Mouse (Mus musculus): ENCODE data around the gene Tssk3. TPM values are rescaled to one million over a fixed set of nuclear protein-coding genes. Genes with fewer than 3 reads are reported as not detected.

Tssk3 gene
- polyA plus RNA-seq, 1 experiment = 267 TPM

GRCm38 (mm10) chr4:129450851-129451250 lies 40.0 kb downstream of the Tssk3 start:
- Histone ChIP-seq H3K4me3 (ENCODE audit: control insufficient read depth, low read depth, low read length) (no peak overlapping the region), H3K27me3 (ENCODE audit: control insufficient read depth, insufficient read depth, low read length) (no peaks in the 10 kb centered on the region), H3K27ac (ENCODE audit: control insufficient read depth, insufficient read depth, low read depth, low read length) (no peak overlapping the region), H3K36me3 (ENCODE audit: control insufficient read depth, insufficient read depth, low read length) (no peaks in the 10 kb centered on the region), H3K4me1 (ENCODE audit: control insufficient read depth, insufficient read depth, low read length) (peaks cover 4% of the 10 kb centered on the region)
- TF ChIP-seq CTCF (IDR thresholded peaks at IDR 0.05; ENCODE audit: control insufficient read depth, insufficient read depth, insufficient replicate concordance, low read depth, low read length) (no peak), POLR2A (IDR thresholded peaks at IDR 0.05; ENCODE audit: control insufficient read depth, low read depth, low read length) (no peak)

GRCm38 (mm10) chr4:129448713-129449112 lies 42.1 kb downstream of the Tssk3 start:
- Histone ChIP-seq H3K27ac (ENCODE audit: control insufficient read depth, insufficient read depth, low read depth, low read length) (no peak overlapping the region), H3K27me3 (ENCODE audit: control insufficient read depth, insufficient read depth, low read length) (no peaks in the 10 kb centered on the region), H3K4me3 (ENCODE audit: control insufficient read depth, low read depth, low read length) (no peak overlapping the region), H3K36me3 (ENCODE audit: control insufficient read depth, insufficient read depth, low read length) (no peaks in the 10 kb centered on the region), H3K4me1 (ENCODE audit: control insufficient read depth, insufficient read depth, low read length) (no peaks in the 10 kb centered on the region)
- TF ChIP-seq POLR2A (IDR thresholded peaks at IDR 0.05; ENCODE audit: control insufficient read depth, low read depth, low read length) (no peak), CTCF (IDR thresholded peaks at IDR 0.05; ENCODE audit: control insufficient read depth, insufficient read depth, insufficient replicate concordance, low read depth, low read length) (no peak)

GRCm38 (mm10) chr4:129447778-129448563 lies 42.9 kb downstream of the Tssk3 start:
- Histone ChIP-seq H3K27ac (ENCODE audit: control insufficient read depth, insufficient read depth, low read depth, low read length) (peak overlapping the region; percentile 27), H3K27me3 (ENCODE audit: control insufficient read depth, insufficient read depth, low read length) (no peaks in the 10 kb centered on the region), H3K4me3 (ENCODE audit: control insufficient read depth, low read depth, low read length) (no peak overlapping the region), H3K36me3 (ENCODE audit: control insufficient read depth, insufficient read depth, low read length) (no peaks in the 10 kb centered on the region), H3K4me1 (ENCODE audit: control insufficient read depth, insufficient read depth, low read length) (peaks cover under 1% of the 10 kb centered on the region)
- TF ChIP-seq POLR2A (IDR thresholded peaks at IDR 0.05; ENCODE audit: control insufficient read depth, low read depth, low read length) (no peak), CTCF (IDR thresholded peaks at IDR 0.05; ENCODE audit: control insufficient read depth, insufficient read depth, insufficient replicate concordance, low read depth, low read length) (no peak)

- no peaks in the 10 kb centered on the region for H3K36me3 ChIP-seq (ENCODE audit: control insufficient read depth, insufficient read depth, low read length)
- TF ChIP-seq POLR2A (IDR thresholded peaks at IDR 0.05; ENCODE audit: control insufficient read depth, low read depth, low read length) (no peak), CTCF (IDR thresholded peaks at IDR 0.05; ENCODE audit: control insufficient read depth, insufficient read depth, insufficient replicate concordance, low read depth, low read length) (no peak)
- H3K4me3 ChIP-seq (ENCODE audit: control insufficient read depth, low read depth, low read length) = no peak overlapping the region
- H3K4me1 ChIP-seq (ENCODE audit: control insufficient read depth, insufficient read depth, low read length) = peaks cover 4% of the 10 kb centered on the region
- peak overlapping the region; percentile 27 for H3K27ac ChIP-seq (ENCODE audit: control insufficient read depth, insufficient read depth, low read depth, low read length)
- H3K27me3 ChIP-seq (ENCODE audit: control insufficient read depth, insufficient read depth, low read length) = no peaks in the 10 kb centered on the region
These were observed 43.5 kb downstream of the Tssk3 start for GRCm38 (mm10) chr4:129447360-129447759.

GRCm38 (mm10) chr4:129441145-129441544 lies 49.7 kb downstream of the Tssk3 start:
- H3K27me3 ChIP-seq (ENCODE audit: control insufficient read depth, insufficient read depth, low read length) = no peaks in the 10 kb centered on the region
- no peak overlapping the region for H3K4me3 ChIP-seq (ENCODE audit: control insufficient read depth, low read depth, low read length)
- H3K36me3 ChIP-seq (ENCODE audit: control insufficient read depth, insufficient read depth, low read length) = no peaks in the 10 kb centered on the region
- no peak overlapping the region for H3K27ac ChIP-seq (ENCODE audit: control insufficient read depth, insufficient read depth, low read depth, low read length)
- peaks cover 7% of the 10 kb centered on the region for H3K4me1 ChIP-seq (ENCODE audit: control insufficient read depth, insufficient read depth, low read length)
- no peak for TF ChIP-seq POLR2A (IDR thresholded peaks at IDR 0.05; ENCODE audit: control insufficient read depth, low read depth, low read length)
- no peak for TF ChIP-seq CTCF (IDR thresholded peaks at IDR 0.05; ENCODE audit: control insufficient read depth, insufficient read depth, insufficient replicate concordance, low read depth, low read length)

GRCm38 (mm10) chr4:129440340-129441063 lies 50.3 kb downstream of the Tssk3 start, which contains the start of gene Zbtb8b:
Gene Zbtb8b, minus strand, starts transcription at chr4:129440853.
- H3K4me3 ChIP-seq (ENCODE audit: control insufficient read depth, low read depth, low read length) = peak within 1 kb of the TSS; percentile 63
- peaks cover 7% of the 10 kb centered on the region for H3K4me1 ChIP-seq (ENCODE audit: control insufficient read depth, insufficient read depth, low read length)
- TF ChIP-seq CTCF (IDR thresholded peaks at IDR 0.05; ENCODE audit: control insufficient read depth, insufficient read depth, insufficient replicate concordance, low read depth, low read length) = no peak
- TF ChIP-seq POLR2A (IDR thresholded peaks at IDR 0.05; ENCODE audit: control insufficient read depth, low read depth, low read length) = no peak
- H3K36me3 ChIP-seq (ENCODE audit: control insufficient read depth, insufficient read depth, low read length) = no peaks in the 10 kb centered on the region
- no peak within 1 kb of the TSS for H3K27ac ChIP-seq (ENCODE audit: control insufficient read depth, insufficient read depth, low read depth, low read length)
- H3K27me3 ChIP-seq (ENCODE audit: control insufficient read depth, insufficient read depth, low read length) = no peaks in the 10 kb centered on the region

Other genes with a start within 250 kb of the Tssk3 start
- 1.4 and 2.5 TPM in 2 replicates for gene C77080, start 229.6 kb downstream of the Tssk3 start, polyA plus RNA-seq (2012; rRNA removed)
- gene Sync, start 203.4 kb downstream of the Tssk3 start, polyA plus RNA-seq (2012; rRNA removed) = 0.36 and 0.40 TPM in 2 replicates
- 46.1 and 51.5 TPM in 2 replicates for gene Rbbp4, start 155.7 kb downstream of the Tssk3 start, polyA plus RNA-seq (2012; rRNA removed)
- 19.1 and 20.7 TPM in 2 replicates for gene Zbtb8os, start 155.3 kb downstream of the Tssk3 start, polyA plus RNA-seq (2012; rRNA removed)
- gene Zbtb8a, start 112.9 kb downstream of the Tssk3 start, polyA plus RNA-seq (2012; rRNA removed) = 4.6 and 5.6 TPM in 2 replicates
- 1.0 and 1.3 TPM in 2 replicates for gene Zbtb8b, start 50.2 kb downstream of the Tssk3 start, polyA plus RNA-seq (2012; rRNA removed)
- 35.5 and 38.2 TPM in 2 replicates for gene Bsdc1, start 29.4 kb downstream of the Tssk3 start, polyA plus RNA-seq (2012; rRNA removed)
- 945 and 1,232 TPM in 2 replicates for gene Fam229a, start 168 bp upstream of the Tssk3 start, polyA plus RNA-seq (2012; rRNA removed)
- 55.6 and 69.9 TPM in 2 replicates for gene Marcksl1, start 22.6 kb upstream of the Tssk3 start, polyA plus RNA-seq (2012; rRNA removed)
- 123 and 132 TPM in 2 replicates for gene Hdac1, start 51.7 kb upstream of the Tssk3 start, polyA plus RNA-seq (2012; rRNA removed)
- gene Lck, start 82.6 kb upstream of the Tssk3 start, polyA plus RNA-seq (2012; rRNA removed) = 1.8 and 2.5 TPM in 2 replicates
- gene Fam167b, start 87.5 kb upstream of the Tssk3 start, polyA plus RNA-seq (2012; rRNA removed) = 0.19 TPM in 1 of 2 replicates, not detected in the other
- 204 and 221 TPM in 2 replicates for gene Eif3i, start 109.6 kb upstream of the Tssk3 start, polyA plus RNA-seq (2012; rRNA removed)
- gene Tmem234, start 109.6 kb upstream of the Tssk3 start, polyA plus RNA-seq (2012; rRNA removed) = 50.1 and 56.2 TPM in 2 replicates
- gene Dcdc2b, start 123.2 kb upstream of the Tssk3 start, polyA plus RNA-seq (2012; rRNA removed) = 15.5 and 19.4 TPM in 2 replicates
- gene Iqcc, start 128.1 kb upstream of the Tssk3 start, polyA plus RNA-seq (2012; rRNA removed) = 45.7 and 46.2 TPM in 2 replicates
- 13.8 and 14.1 TPM in 2 replicates for gene Ccdc28b, start 132.9 kb upstream of the Tssk3 start, polyA plus RNA-seq (2012; rRNA removed)
- 15.3 and 15.9 TPM in 2 replicates for gene Txlna, start 150.0 kb upstream of the Tssk3 start, polyA plus RNA-seq (2012; rRNA removed)
- gene Kpna6, start 181.7 kb upstream of the Tssk3 start, polyA plus RNA-seq (2012; rRNA removed) = 140 and 143 TPM in 2 replicates
- 273 and 283 TPM in 2 replicates for gene Tmem39b, start 205.8 kb upstream of the Tssk3 start, polyA plus RNA-seq (2012; rRNA removed)

Data from testis, adult 2 months (tissue).